Mouse (Mus musculus): ENCODE data around the gene Nat8f4. TPM values are rescaled to one million over a fixed set of nuclear protein-coding genes. Genes with fewer than 3 reads are reported as not detected.

Nat8f4 gene
- total RNA-seq, 2 experiments from 2014 or later, result 3.6 to 4.7 TPM

GRCm38 (mm10) chr6:85849240-85849639 is 55.4 kb downstream of the Nat8f4 start:
- intact Hi-C loops (cut with DNase I), result no loop called here

More at GRCm38 (mm10) chr6:85849240-85849639, 55.4 kb downstream of the Nat8f4 start:
- no peak for DNase-seq

Other genes starting within 250 kb of the Nat8f4 start
- gene Nat8f7, start 191.7 kb downstream of the Nat8f4 start, total RNA-seq (2021), result under 1 TPM in 1 of 2 experiments, not detected in 1; 0.46 TPM
- gene Nat8f3, start 139.1 kb downstream of the Nat8f4 start, total RNA-seq (2021), result under 1 TPM in 1 of 2 experiments, not detected in 1; 0.38 TPM
- under 1 TPM in 1 of 2 experiments, not detected in 1; 0.40 TPM for gene Nat8f6, start 83.9 kb downstream of the Nat8f4 start, total RNA-seq (2021)
- under 1 TPM; 0.40 to 0.60 TPM for gene Nat8f5, start 83.9 kb downstream of the Nat8f4 start, total RNA-seq (2021)
- gene Nat8, start 72.8 kb downstream of the Nat8f4 start, total RNA-seq (2021), result under 1 TPM; 0.36 to 0.52 TPM
- under 1 TPM; 0.56 to 0.76 TPM for gene Nat8f2, start 35.7 kb downstream of the Nat8f4 start, total RNA-seq (2021)
- gene Tprkb, start 7.0 kb upstream of the Nat8f4 start, total RNA-seq (2021), result 10 to 100 TPM; 44.3 to 49.1 TPM
- 1 to 10 TPM; 5.6 to 7.3 TPM for gene Nat8f1, start 10.8 kb upstream of the Nat8f4 start, total RNA-seq (2021)
- gene Dusp11, start 56.8 kb upstream of the Nat8f4 start, total RNA-seq (2021), result 100 to 1,000 TPM in 1 of 2 experiments, 10 to 100 TPM in 1; 98.3 to 114 TPM
- not detected for gene Figla, start 111.3 kb upstream of the Nat8f4 start, total RNA-seq (2021)
- gene Add2, start 123.8 kb upstream of the Nat8f4 start, total RNA-seq (2021), result 100 to 1,000 TPM; 256 to 274 TPM

All from left cerebral cortex, postnatal 4 days (tissue).